Mouse (Mus musculus) kidney, postnatal 14 days (tissue): ENCODE results near the gene Sod2.
A peak's percentile ranks its signal among the peaks of the same experiment; 100 is the strongest.
"Not testable (repeated sequence)": the region's sequence is repeated elsewhere in the genome, so short reads cannot be mapped to it uniquely, and the experiment has no call there.

Source experiments
- DNase-seq: peaks from one replicate; pipeline ENCODE4 v3.0.0; 2022; ENCODE audit warnings: mixed read lengths

Gene Sod2

DNA sequence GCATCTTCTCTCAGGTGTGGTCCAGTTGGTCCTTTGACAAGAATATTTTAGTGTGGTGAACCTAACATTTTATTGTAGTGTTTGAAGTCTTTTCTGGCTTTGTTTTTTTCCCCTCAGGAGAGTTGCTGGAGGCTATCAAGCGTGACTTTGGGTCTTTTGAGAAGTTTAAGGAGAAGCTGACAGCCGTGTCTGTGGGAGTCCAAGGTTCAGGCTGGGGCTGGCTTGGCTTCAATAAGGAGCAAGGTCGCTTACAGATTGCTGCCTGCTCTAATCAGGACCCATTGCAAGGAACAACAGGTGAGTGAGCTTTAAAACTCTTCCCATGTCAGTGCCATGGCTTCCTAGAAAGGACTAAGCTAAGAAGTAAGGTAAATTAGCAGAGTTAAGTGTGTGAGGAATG, 6.7 kb downstream of the Sod2 start:
- peak; percentile 73 for DNase-seq

DNA sequence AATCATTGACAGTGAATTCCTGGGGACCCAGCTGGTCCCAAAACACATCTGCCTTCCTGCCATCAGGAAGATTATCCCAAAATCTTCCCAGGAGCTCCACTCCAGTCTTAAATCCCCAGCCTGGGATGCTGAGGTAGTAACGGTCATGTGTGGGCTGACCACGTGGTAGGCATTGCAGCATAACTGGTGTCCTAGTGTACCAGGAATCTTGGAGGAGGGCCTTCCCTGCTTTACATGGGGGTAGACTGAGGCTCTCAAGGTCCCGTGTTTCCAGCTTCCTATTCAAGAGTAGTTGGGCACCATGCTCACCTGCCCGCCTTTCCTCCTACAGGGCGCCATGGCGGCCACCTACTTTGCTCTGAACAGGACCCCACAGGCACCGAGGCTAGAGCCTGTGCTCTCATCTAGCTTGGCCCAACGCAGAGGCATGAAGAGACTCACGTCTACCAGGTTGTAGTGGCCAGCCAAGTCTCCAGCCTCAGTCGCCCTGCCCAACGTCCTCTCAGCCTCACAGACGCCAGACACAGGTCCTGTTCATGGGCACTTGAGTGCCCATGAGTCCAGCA, 30.1 kb downstream of the Sod2 start:
- not testable (repeated sequence) for DNase-seq

DNA sequence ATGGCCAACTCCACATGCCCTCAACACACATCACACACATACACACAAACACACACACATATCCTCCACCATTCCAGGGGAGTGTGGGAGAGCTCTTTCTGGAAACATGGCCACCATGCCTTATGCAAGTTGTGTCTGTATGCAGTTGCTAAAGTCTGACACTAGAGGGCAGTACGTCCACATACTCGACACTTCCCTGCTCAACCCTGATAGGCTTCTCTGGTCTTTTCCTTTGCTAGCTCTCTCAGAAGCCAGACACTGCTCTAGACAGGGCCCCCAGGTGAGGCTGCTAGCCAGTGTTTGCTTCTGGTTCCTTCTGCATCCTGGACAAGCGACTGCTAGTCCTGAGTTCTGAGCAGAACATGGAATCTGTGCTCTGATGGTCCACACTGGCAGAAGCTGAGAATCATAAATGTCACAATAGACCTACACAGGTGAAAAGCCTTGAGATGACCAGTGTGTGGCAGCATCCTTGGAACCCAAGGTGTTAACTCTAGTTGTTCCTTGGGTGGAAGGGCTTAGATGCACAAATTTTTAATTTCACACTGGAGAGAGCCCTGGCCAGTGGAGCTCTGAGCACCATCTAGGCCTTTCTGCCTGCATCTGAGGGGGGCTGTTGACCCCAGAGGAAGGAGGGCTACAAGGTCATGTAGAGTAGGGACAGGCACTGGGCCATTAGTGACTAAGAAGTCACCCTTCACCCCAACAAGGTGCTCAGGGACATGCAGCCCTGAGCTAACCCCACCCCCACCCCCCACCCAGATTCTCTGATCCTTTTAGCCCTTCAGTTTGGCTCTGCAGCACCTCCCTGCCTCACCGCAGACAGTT, 37.4 kb downstream of the Sod2 start:
- peak; percentile 40 for DNase-seq

DNA sequence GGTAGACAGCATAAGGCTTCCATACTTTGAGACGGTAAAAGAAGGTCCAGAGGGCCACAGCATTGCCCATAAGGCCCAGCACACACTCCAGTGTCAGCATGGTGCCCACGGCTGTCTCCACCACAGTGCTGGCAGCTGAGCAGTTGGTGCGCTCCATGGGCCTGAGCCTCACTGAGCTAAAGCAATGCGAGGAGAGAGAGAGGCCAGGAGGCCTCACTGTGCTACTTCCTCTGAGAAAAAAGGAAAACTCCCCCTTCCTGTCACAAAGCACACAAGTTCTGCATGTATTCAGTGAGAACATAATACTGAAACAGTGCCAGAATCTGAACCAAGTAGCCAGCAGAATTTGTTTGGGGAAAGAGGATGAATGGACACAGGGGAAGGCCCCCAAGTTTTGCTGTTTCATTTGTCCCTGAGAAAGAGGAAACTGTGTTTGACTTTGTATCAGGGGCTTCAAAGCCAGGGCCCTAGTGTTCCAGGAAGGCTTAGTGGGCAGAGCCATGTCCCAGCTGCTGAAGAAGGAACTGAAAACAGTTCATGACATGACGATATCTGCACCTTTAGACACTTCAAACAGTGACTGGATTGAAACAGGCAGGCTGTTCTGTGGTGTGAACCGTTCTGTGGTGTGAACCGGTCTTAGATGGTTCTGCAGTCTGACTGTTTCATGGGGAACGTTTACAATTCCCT, 45.6 kb downstream of the Sod2 start, which contains the start of gene Gpr31b:
Gene Gpr31b, minus strand, starts transcription at position 173 of the 690 bp plus-strand sequence.
- DNase-seq = not testable (repeated sequence)

GRCm38 (mm10) chr17:13060804-13061203, 54.2 kb downstream of the Sod2 start, which contains the start of gene Tcp10b:
Gene Tcp10b, plus strand, starts transcription at chr17:13061104.
- not testable (repeated sequence) for DNase-seq

GRCm38 (mm10) chr17:13062882-13063281, 56.2 kb downstream of the Sod2 start:
- DNase-seq = not testable (repeated sequence)

GRCm38 (mm10) chr17:13067864-13068385, 61.3 kb downstream of the Sod2 start:
- not testable (repeated sequence) for DNase-seq

DNA sequence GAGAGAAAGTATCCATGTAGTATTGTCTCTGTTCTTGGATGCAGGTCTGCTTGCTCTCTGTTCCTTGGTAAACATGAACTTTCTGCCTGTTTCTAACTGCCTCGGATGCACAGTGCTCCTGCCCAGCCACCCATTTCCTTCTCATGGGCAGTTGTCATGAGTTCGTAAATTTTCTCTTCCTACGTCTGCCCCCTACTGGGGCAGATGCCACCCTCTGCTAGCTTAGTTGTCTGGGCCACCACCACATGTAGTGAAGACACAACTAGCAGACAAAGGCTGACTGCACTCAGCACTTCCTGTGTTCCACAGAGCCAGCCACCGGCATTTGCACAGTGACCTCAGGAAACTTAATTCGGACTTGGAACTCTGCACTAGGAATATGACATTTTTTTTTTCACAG, 62.6 kb downstream of the Sod2 start:
- not testable (repeated sequence) for DNase-seq
